Mouse (Mus musculus) forebrain, embryonic 11.5 days (tissue): ENCODE data around the gene Acsl3. TPM values are rescaled to one million over a fixed set of nuclear protein-coding genes. Genes with fewer than 3 reads are reported as not detected.

Experiments
- ATAC-seq: fragments of 200-750 bp; cut with Nextera tagmentation; replicated peaks from 2 replicates; pipeline ENCODE4 v1.8.0; 2017; ENCODE audit warnings: moderate TSS enrichment; ENCODE audit not compliant: low FRiP score
- DNase-seq: peaks from one replicate; pipeline ENCODE4 v3.0.0-alpha.2; 2017; ENCODE audit warnings: low spot score
- H3K27ac ChIP-seq: fragments of 300-500 bp; sonication (generic); 2 replicates; pipeline ENCODE4 v1.5.1; 2014; ENCODE audit warnings: low read depth, low read length
- H3K27me3 ChIP-seq: fragments of 300-500 bp; sonication (generic); 2 replicates; pipeline ENCODE4 v1.6.1; 2014; ENCODE audit warnings: mild to moderate bottlenecking, low read length, mixed read lengths; ENCODE audit not compliant: control insufficient read depth, insufficient read depth
- H3K36me3 ChIP-seq: fragments of 300-500 bp; sonication (generic); 2 replicates; pipeline ENCODE4 v1.6.1; 2014; ENCODE audit warnings: mild to moderate bottlenecking, low read length, moderate library complexity, mixed read lengths; ENCODE audit not compliant: control insufficient read depth, insufficient read depth
- H3K4me1 ChIP-seq: fragments of 300-500 bp; sonication (generic); replicated peaks from 2 replicates; pipeline ENCODE4 v1.6.1; 2014; ENCODE audit warnings: low read length, mixed read lengths; ENCODE audit not compliant: control insufficient read depth, insufficient read depth
- H3K4me2 ChIP-seq: fragments of 300-500 bp; sonication (generic); 2 replicates; pipeline ENCODE4 v1.6.1; 2014; ENCODE audit warnings: low read depth, mild to moderate bottlenecking, low read length, moderate library complexity, mixed read lengths; ENCODE audit not compliant: severe bottlenecking
- H3K4me3 ChIP-seq: fragments of 300-500 bp; sonication (generic); 2 replicates; pipeline ENCODE4 v1.5.1; 2014; ENCODE audit warnings: low read depth, low read length
- H3K9ac ChIP-seq: fragments of 300-500 bp; sonication (generic); 2 replicates; pipeline ENCODE4 v1.6.1; 2014; ENCODE audit warnings: low read length
- H3K9me3 ChIP-seq: fragments of 300-500 bp; sonication (generic); 2 replicates; pipeline ENCODE4 v1.6.1; 2016; ENCODE audit warnings: low read length, mixed read lengths; ENCODE audit not compliant: control insufficient read depth
- WGBS: fragments of 180-500 bp; shearing (Covaris S2); extraction: QIAGEN DNeasy Blood & Tissue Kit; methylation state at CpG from one replicate; pipeline ENCODE4 v1.1.7; 2014; 5-methylcytosine and 5-hydroxymethylcytosine counted together
- polyA plus RNA-seq: library from polyadenylated mRNA; unstranded; fragments of >200 nt; fragmentation: Nextera tagmentation; extraction: Ambion mirVana; gene quantifications from 2 replicates; pipeline ENCODE4 v1.2.1, GENCODE M21; 2014

The Acsl3 gene
- polyA plus RNA-seq, 1 experiment from 2014 or later, result 102 TPM

DNA sequence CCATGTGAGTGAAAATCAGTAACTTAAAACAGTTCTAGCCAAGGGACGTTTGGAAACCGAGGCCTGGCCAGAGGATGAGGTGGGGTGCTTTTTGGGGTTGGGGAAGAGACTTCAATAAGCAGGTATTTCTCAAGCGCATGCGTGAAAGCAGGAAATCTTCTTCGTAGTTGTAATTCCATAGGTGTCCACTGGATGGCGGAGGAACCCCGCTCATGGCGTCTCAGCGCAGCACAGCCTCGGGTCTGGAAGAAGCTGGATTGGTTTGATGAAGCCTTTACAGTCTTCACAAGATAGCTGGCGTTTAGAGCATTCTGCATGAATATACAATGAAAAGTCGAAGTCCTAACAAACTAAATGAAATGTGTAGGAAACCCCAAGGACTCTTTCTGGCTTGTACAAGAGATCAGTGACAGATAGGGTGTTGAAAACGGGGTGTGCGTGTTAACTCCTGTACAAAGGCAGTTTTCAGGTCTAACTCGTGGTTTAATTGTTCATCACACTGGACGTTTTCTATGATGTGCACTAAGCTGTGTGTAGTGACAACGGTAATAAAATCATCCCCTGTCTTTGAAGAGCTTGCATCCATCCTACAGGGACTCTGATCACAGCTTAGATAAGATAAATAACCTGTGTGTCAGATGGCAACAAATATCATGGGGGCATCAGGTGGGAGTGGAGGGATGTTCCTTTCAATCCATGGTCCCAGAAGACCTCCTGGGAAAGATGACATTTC is 67.0 kb downstream of the Acsl3 start:
- Histone ChIP-seq H3K27me3 (no peaks in the 10 kb centered on the region), H3K9me3 (no peaks in the 10 kb centered on the region), H3K4me3 (no peak overlapping the region), H3K36me3 (no peaks in the 10 kb centered on the region), H3K9ac (no peak overlapping the region), H3K4me1 (no peaks in the 10 kb centered on the region), H3K4me2 (no peak overlapping the region), H3K27ac (no peak overlapping the region)
- peak; percentile 81 for ATAC-seq
- 22% methylated on average over 17 of the region's 17 CpGs for WGBS
- DNase-seq, result peak; percentile 87

DNA sequence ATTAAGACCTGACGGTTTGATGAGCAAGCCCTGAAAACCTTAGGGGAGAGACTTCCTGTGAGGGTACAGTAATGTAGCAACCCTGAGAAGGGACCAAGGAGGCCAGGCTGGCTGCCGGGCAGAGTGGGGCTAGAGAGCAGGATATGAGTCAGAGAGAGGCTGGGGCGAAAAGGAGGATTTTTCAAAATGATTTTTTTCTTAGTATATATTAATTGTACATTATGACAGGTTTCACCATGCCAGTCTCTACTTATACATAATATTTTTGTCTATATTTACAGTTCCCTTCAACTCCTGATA is 67.5 kb downstream of the Acsl3 start:
- Histone ChIP-seq H3K36me3 (no peaks in the 10 kb centered on the region), H3K4me3 (no peak overlapping the region), H3K27me3 (no peaks in the 10 kb centered on the region), H3K9ac (no peak overlapping the region), H3K27ac (no peak overlapping the region), H3K4me1 (no peaks in the 10 kb centered on the region), H3K4me2 (no peak overlapping the region), H3K9me3 (no peaks in the 10 kb centered on the region)
- ATAC-seq (0 out of 2 replicates have a peak, but pooled peaks have one; percentile 51), DNase-seq (no peak)
- WGBS, result 76% methylated on average over 3 of the region's 3 CpGs

DNA sequence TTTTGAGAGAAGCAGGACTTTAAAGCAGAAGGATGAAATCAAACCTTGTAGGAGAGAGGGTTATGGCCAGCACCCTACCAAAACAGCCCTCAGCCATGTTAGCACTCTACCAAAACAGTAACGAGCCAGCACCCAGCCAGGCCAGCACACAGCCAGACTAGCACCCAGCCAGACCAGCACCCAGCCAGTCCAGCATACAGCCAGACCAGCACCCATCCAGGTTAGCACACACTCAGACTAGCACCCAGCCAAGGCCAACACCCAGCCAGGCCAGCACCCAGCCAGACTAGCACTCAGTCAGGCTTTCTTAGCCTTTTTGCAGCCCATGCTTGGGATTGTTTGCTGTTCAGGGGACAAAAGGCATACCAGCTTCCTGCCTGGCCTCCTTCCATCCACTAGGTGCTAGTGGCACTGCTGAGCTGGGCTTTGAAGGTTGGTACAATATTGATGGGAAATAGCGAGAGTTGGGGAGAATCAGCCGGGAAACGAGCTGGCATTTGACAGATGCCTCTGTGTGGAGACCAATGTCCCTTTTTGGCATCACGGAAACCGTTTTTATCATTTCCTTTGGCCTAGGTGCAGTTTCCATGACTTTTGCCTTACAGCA is 68.1 kb downstream of the Acsl3 start:
- peak; percentile 35; the same call in 1 of the 2 replicates for ATAC-seq
- no peak overlapping the region for H3K27ac ChIP-seq
- DNase-seq, result peak; percentile 55
- no peak overlapping the region for H3K9ac ChIP-seq
- no peaks in the 10 kb centered on the region for H3K27me3 ChIP-seq
- WGBS, result 67% methylated on average over 6 of the region's 6 CpGs
- no peaks in the 10 kb centered on the region for H3K9me3 ChIP-seq
- H3K36me3 ChIP-seq, result no peaks in the 10 kb centered on the region
- H3K4me3 ChIP-seq, result no peak overlapping the region
- H3K4me2 ChIP-seq, result no peak overlapping the region
- no peaks in the 10 kb centered on the region for H3K4me1 ChIP-seq

DNA sequence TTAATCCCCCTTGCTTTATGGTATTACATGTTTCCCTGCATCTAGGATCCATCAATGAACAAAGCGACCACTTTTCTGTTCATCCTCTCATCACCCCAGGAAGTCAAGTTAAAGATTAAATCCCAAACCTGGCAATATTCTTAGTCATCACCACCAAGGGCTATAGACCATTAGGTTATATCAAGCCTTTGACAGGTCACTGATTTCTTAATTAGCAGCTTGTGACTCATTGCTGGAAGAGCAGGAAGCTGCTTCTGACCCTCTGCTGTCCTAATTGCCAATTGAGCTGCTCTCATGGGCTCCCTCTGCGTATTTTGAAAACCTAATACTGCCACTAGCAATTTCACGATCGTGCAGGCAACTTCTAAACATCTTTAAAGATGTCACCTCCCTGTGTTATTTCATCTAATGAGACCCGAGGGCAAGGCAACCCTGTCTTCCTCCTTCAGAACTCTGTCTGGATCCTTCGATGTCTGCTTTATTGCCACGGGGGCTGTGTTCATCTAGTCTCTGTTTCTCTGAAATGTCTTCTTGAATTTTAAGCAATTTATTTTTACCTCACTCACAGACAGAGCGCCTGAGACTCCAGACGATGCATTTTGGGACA is 72.6 kb downstream of the Acsl3 start:
- Histone ChIP-seq H3K4me1 (no peaks in the 10 kb centered on the region), H3K9me3 (no peaks in the 10 kb centered on the region), H3K36me3 (no peaks in the 10 kb centered on the region), H3K9ac (no peak overlapping the region), H3K27me3 (no peaks in the 10 kb centered on the region), H3K4me3 (no peak overlapping the region), H3K4me2 (no peak overlapping the region), H3K27ac (no peak overlapping the region)
- DNase-seq (no peak), ATAC-seq (no peak)
- 81% methylated on average over 9 of the region's 9 CpGs for WGBS

DNA sequence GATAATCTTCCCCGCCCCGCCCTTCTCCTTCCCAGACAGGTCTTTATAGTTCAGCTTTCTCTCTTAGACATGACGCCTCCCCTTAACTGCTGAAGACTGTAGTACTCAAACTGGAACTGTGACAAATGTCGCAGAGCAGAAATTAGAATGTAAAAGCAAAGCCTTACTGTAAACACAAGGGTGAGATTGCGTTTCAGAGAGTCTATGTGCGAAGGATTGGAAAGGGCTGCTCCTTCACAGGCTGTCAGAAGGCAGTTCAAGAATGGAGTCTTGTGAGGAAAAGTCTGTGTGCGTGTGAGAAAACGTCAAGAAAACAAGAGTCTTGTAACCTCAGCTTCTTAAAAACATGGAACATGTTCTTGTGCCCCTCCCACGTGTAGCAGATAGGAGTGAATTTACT is 74.7 kb downstream of the Acsl3 start:
- Histone ChIP-seq H3K4me2 (no peak overlapping the region), H3K36me3 (no peaks in the 10 kb centered on the region), H3K27me3 (no peaks in the 10 kb centered on the region), H3K27ac (no peak overlapping the region), H3K4me3 (no peak overlapping the region), H3K4me1 (no peaks in the 10 kb centered on the region), H3K9ac (no peak overlapping the region), H3K9me3 (no peaks in the 10 kb centered on the region)
- ATAC-seq (no peak), DNase-seq (no peak)
- 88% methylated on average over 9 of the region's 9 CpGs for WGBS

DNA sequence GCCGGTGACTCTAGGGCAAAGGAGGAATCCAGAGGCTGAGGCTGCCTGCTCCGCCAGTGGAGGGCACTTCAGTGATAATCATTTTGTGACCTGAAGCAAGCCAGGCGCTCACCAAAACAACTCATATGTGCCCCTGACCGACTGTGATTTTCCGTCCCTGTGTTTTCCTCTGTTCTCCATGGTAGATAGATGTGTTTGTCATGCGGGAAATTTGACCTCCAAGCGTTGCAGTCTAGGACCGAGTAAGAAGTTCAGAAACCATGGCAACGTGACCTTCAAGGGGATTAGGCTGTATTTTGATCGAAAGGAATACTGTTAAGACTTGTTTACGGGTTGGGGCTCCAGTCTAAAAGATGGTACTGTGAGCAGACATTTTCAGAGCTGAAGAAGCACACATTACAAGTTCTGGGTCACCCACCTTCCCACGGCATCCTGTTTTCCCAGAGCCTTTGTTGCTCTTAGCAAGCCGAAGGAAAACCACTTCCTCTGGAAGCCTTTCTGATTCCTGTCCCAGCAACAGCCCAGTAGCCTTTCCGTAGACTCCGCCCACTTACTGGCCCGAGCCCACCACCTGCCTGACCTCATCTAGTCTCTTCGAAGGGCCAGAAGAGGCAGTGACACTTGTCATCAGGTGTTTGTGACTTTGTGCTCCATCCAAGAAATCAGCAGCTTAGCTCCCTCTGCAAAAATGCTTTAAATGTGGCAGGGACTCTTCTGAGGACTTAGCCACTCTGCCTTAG is 76.8 kb downstream of the Acsl3 start:
- H3K4me3 ChIP-seq, result no peak overlapping the region
- H3K27me3 ChIP-seq, result no peaks in the 10 kb centered on the region
- H3K9ac ChIP-seq, result no peak overlapping the region
- no peak overlapping the region for H3K27ac ChIP-seq
- no peaks in the 10 kb centered on the region for H3K4me1 ChIP-seq
- 75% methylated on average over 17 of the region's 17 CpGs for whole genome bisulfite sequencing
- DNase-seq (no peak), ATAC-seq (no peak)
- H3K9me3 ChIP-seq, result no peaks in the 10 kb centered on the region
- H3K4me2 ChIP-seq, result no peak overlapping the region
- H3K36me3 ChIP-seq, result no peaks in the 10 kb centered on the region

DNA sequence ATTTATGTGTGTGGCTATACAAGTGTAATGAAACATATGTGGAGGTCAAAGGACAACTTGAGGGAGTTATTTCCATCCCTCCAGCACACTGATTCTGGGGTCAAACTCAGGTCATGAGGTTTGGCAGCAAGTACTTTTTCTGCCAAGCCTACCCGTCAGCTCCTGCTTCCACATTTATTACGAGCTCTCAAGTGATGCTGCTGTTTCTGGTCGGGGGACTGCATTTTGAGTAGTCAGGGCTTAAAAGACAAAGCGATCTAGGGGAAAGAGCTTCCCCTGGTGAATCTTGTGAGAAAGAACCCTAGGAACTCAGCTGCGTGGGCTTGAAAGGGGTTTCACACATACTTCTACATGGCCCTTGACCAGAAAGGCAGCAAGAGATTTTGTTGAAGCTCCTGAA is 80.0 kb downstream of the Acsl3 start:
- Histone ChIP-seq H3K36me3 (no peaks in the 10 kb centered on the region), H3K9ac (no peak overlapping the region), H3K27me3 (no peaks in the 10 kb centered on the region), H3K4me1 (no peaks in the 10 kb centered on the region), H3K9me3 (no peaks in the 10 kb centered on the region), H3K4me2 (no peak overlapping the region), H3K27ac (no peak overlapping the region), H3K4me3 (no peak overlapping the region)
- ATAC-seq (no peak), DNase-seq (no peak)
- 69% methylated on average over 5 of the region's 5 CpGs for WGBS

DNA sequence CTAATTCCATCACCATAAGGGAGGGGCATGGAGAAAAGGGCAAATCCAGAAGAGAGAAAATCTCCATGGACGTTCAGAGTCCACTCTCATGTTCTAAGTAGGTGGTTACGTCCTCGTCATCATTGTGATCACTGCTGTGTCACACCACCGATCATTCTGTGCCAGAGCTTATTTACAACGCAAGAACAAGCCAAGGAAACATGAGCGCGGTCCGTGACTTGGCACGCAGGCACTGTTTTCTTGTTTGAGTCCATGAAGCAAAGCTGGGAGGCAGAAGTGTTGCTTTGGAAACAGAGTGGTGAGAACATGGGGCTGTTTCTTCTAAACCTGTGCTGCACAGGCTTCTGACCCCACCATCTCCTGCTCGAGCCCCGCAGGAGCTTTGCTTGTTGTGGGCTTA is 83.1 kb downstream of the Acsl3 start:
- 90% methylated on average over 11 of the region's 11 CpGs for WGBS
- Histone ChIP-seq H3K9ac (no peak overlapping the region), H3K4me1 (no peaks in the 10 kb centered on the region), H3K27me3 (no peaks in the 10 kb centered on the region), H3K27ac (no peak overlapping the region), H3K36me3 (no peaks in the 10 kb centered on the region), H3K4me2 (no peak overlapping the region), H3K4me3 (no peak overlapping the region), H3K9me3 (no peaks in the 10 kb centered on the region)
- DNase-seq (no peak), ATAC-seq (no peak)
